Mouse (Mus musculus) layer of hippocampus, postnatal 10 days (tissue): ENCODE results near the gene Olfr1323. TPM values are rescaled to one million over a fixed set of nuclear protein-coding genes. Genes with fewer than 3 reads are reported as not detected.

Experiments
- DNase-seq, 2 experiments: peaks; one replicate each; pipeline ENCODE4 v3.0.0; 2021; ENCODE audit warnings: low spot score in 2 of 2
- long read RNA-seq: library from polyadenylated mRNA; stranded (forward); transcript quantifications from one replicate; pipeline ENCODE4 v2.0.0, GENCODE M21; 2023
- total RNA-seq, 2 experiments: library from RNA; stranded (reverse); gene quantifications; 2 replicates each; pipeline ENCODE4 v1.2.3; 2021

Olfr1323 gene
- not detected for total RNA-seq
- long read RNA-seq, result 0 reads

GRCm38 (mm10) chrX:50019259-50019658 is at the start of gene Olfr1323:
Gene Olfr1323, minus strand, starts transcription at chrX:50019359.
- no peak for DNase-seq

GRCm38 (mm10) chrX:50012242-50012641 is 6.9 kb downstream of the Olfr1323 start:
- DNase-seq, result no peak

Other genes starting within 250 kb of the Olfr1323 start
- gene Igsf1, start 221.6 kb downstream of the Olfr1323 start, total RNA-seq, result 10 to 100 TPM; 20.0 to 22.4 TPM
- gene Olfr1322, start 127.9 kb downstream of the Olfr1323 start, total RNA-seq, result not detected